Mouse (Mus musculus) ES-E14 (cell line): Measurements from ENCODE around the gene Actr3.

ENCODE experiments used
- CHD2 ChIP-seq: IDR thresholded peaks from 2 replicates; pipeline ENCODE4 v1.6.1; 2014; ENCODE audit warnings: mild to moderate bottlenecking, low read depth, low read length, inconsistent platforms
- HCFC1 ChIP-seq: IDR thresholded peaks from 2 replicates; pipeline ENCODE4 v1.6.1; 2012; ENCODE audit warnings: low read length, inconsistent platforms, borderline replicate concordance; ENCODE audit not compliant: insufficient read depth
- MAFK ChIP-seq: IDR thresholded peaks from 2 replicates; pipeline ENCODE4 v1.6.1; 2014; ENCODE audit warnings: mild to moderate bottlenecking, low read depth, low read length, inconsistent platforms; ENCODE audit not compliant: insufficient read depth
- ZC3H11A ChIP-seq: IDR thresholded peaks from 2 replicates; pipeline ENCODE4 v1.6.1; 2012; ENCODE audit warnings: low read depth, mild to moderate bottlenecking, inconsistent platforms, low read length, borderline replicate concordance
- ZNF384 ChIP-seq: IDR thresholded peaks from 2 replicates; pipeline ENCODE4 v1.6.1; 2012; ENCODE audit warnings: low read depth, low read length, inconsistent platforms

DNA sequence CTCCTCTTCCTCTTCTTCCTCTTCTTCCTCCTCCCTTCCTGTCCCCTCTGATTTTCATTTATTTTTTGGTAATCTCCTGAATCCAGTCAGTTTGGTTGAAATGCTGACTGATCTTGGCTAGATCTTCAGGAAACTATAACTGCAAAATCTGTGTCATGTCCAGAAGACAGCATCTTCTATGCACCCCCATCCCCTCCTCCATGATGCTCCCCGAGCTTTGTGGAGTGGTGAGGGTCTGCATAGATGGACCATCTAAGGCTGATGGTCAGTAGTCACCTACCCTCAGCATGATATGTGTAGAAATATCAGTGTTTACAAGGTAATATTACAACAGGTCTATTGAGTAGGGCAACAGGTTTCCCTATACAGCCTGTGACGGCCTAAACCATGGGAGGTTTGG lies 1.6 kb upstream of the Actr3 start:
- TF ChIP-seq ZNF384 (no peak), ZC3H11A (no peak), MAFK (no peak), HCFC1 (no peak), CHD2 (no peak)
